Mouse (Mus musculus) cortical plate, adult 2 months (tissue): ENCODE data around the gene Crym. TPM values are rescaled to one million over a fixed set of nuclear protein-coding genes. Genes with fewer than 3 reads are reported as not detected.

ENCODE experiments used
- H3K27ac ChIP-seq: fragments of 200-500 bp; 2 replicates; pipeline ENCODE4 v1.5.1; 2012; ENCODE audit warnings: low read length, control low read depth, inconsistent platforms; ENCODE audit not compliant: insufficient read depth
- H3K4me1 ChIP-seq: fragments of 200-500 bp; 2 replicates; pipeline ENCODE4 v1.6.1; 2011; ENCODE audit warnings: low read length; ENCODE audit not compliant: control insufficient read depth, insufficient read depth
- H3K4me3 ChIP-seq: fragments of 200-500 bp; 2 replicates; pipeline ENCODE4 v1.5.1; 2011; ENCODE audit warnings: mild to moderate bottlenecking, low read length, control low read depth; ENCODE audit not compliant: insufficient read depth
- CTCF ChIP-seq: fragments of 200-500 bp; IDR thresholded peaks from 2 replicates; pipeline ENCODE4 v1.5.1; 2011; ENCODE audit warnings: mild to moderate bottlenecking, control low read depth, low read length; ENCODE audit not compliant: insufficient read depth; ENCODE audit errors: extremely low read depth
- POLR2A ChIP-seq: fragments of 200-500 bp; IDR thresholded peaks from 2 replicates; pipeline ENCODE4 v1.6.1; 2011; ENCODE audit warnings: mild to moderate bottlenecking, low read length, control low read depth; ENCODE audit not compliant: insufficient read depth; ENCODE audit errors: extremely low read depth
- polyA plus RNA-seq: library from polyadenylated mRNA; depleted of rRNA; stranded (reverse); fragments of >200 nt; gene quantifications from 2 replicates; pipeline ENCODE4 v1.2.3, GENCODE M21; 2012; rRNA removed

The Crym gene
- polyA plus RNA-seq, 1 experiment: 66.2 TPM

DNA sequence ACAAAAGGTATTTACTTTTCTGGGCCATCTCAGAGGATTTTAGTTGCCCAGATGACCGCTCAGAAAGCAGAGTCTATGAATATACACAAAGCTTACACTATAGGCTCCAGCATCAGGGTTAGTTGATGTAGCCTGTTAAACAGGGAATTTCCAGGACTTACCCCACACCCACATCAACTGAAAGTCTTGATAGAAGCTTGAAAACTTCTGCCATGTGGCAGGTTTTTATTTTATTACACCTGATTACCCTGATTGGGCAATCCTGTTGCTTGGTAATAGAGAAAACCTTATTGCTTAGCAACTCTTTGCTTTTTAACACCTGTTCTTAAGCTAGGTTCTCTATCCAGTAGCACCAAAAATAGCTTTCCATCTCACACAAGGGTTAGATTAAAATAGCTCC is 59.2 kb downstream of the Crym start:
- TF ChIP-seq CTCF (no peak), POLR2A (no peak)
- no peak overlapping the region for H3K4me3 ChIP-seq
- H3K27ac ChIP-seq: no peak overlapping the region
- no peaks in the 10 kb centered on the region for H3K4me1 ChIP-seq

Other genes with a start within 250 kb of the Crym start
- gene Dnah3, start 106.8 kb downstream of the Crym start, polyA plus RNA-seq: 0.25 and 0.29 TPM in 2 replicates
- 12.3 and 13.4 TPM in 2 replicates for gene Tmem159, start 99.8 kb downstream of the Crym start, polyA plus RNA-seq
- gene Zp2, start 56.8 kb downstream of the Crym start, polyA plus RNA-seq: 0.28 and 0.38 TPM in 2 replicates
- gene Anks4b, start 28.3 kb downstream of the Crym start, polyA plus RNA-seq: 0.04 and 0.17 TPM in 2 replicates
- not detected in 2 replicates for gene Abca14, start 1.9 kb upstream of the Crym start, polyA plus RNA-seq
- gene Abca15, start 126.6 kb upstream of the Crym start, polyA plus RNA-seq: not detected in 2 replicates
- not detected in 2 replicates for gene Abca16, start 207.5 kb upstream of the Crym start, polyA plus RNA-seq